Comparison of ENCODE assay signal across 8 mouse cellular contexts in the genomic region with DNA sequence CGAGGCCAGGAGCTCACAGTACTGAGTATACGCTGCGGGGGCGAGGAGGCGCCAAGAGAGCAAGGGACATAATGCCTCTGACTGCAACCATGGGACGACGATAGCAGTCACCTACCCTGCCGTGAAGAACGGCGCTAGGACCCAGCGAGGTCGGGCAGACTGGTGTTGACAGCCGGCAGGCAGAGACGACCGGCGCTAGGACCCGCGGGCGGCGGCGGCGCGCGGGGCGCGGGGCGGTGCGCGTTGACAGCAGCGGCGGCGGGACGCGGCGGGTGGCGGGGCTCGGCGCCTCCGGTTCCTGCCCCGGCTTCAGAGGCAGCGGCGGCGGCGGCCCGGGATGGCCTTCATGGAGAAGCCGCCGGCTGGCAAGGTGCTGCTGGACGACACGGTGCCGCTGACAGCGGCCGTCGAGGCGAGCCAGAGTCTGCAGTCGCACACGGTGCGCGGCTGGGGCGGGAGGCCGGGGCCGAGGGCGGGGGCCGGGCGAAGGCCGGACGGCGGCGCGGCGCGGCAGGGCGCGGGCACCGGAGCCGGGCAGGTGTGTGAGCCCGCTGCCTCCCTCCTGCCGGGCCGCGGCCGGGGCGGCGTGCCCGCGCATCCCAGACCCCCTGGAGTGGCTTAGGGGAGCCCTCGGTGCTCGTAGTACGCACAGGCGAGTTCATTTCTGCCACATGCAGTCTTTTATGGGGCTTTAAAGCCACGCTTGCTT. TPM values are rescaled to one million over a fixed set of nuclear protein-coding genes. Genes with fewer than 3 reads are reported as not detected.
DNase-seq lines count a peak whose midpoint lies in the region; ATAC-seq lines count a peak whose summit lies in the region.

A gene (plus strand): TSS at position 234 of the 709 bp plus-strand sequence.

- peaks cover 47% of the 10 kb centered on the region for H3K79me2 ChIP-seq in macrophage (ENCODE audit: inconsistent target)

- H3K27ac ChIP-seq in hindbrain, embryonic 16.5 days (ENCODE audit: low read depth, low read length), result peak within 1 kb of the TSS; percentile 88
- peak within 1 kb of the TSS; percentile 55 for H3K27ac ChIP-seq in macrophage

- H3K9ac ChIP-seq in hindbrain, embryonic 16.5 days (ENCODE audit: low read depth, low read length), result peak within 1 kb of the TSS; percentile 88

- DNase-seq in R1 (ENCODE audit: low read depth, low spot score), result peak; percentile 81
- peak; percentile 98 to 99 for DNase-seq in cerebellum, postnatal 25 days
- DNase-seq in gastrocnemius, adult 18-20 months (ENCODE audit: low spot score), result peak; percentile 90
- peak; percentile 98 for DNase-seq in left cerebral cortex, adult 18-20 months (ENCODE audit: low spot score in 2 of 2)
- peak; percentile 97 for DNase-seq in right cerebral cortex, adult 18-20 months
- DNase-seq in urinary bladder, postnatal 10 days (ENCODE audit: low spot score), result peak; percentile 67

- no peaks in the 10 kb centered on the region for H3K9me3 ChIP-seq in hindbrain, embryonic 16.5 days (ENCODE audit: control insufficient read depth, low read length)

- no peaks in the 10 kb centered on the region for H3K27me3 ChIP-seq in hindbrain, embryonic 16.5 days (replicated peaks; ENCODE audit: control insufficient read depth, insufficient read depth, low read length)

- H3K4me2 ChIP-seq in hindbrain, embryonic 16.5 days (ENCODE audit: low read length), result peak within 1 kb of the TSS; percentile 88

- peak; percentile 96 for ATAC-seq in hindbrain, embryonic 16.5 days

- H3K36me3 ChIP-seq in hindbrain, embryonic 16.5 days (ENCODE audit: control insufficient read depth, insufficient read depth, low read length), result no peaks in the 10 kb centered on the region
- H3K36me3 ChIP-seq in macrophage (ENCODE audit: inconsistent target), result no peaks in the 10 kb centered on the region

- H3K4me1 ChIP-seq in hindbrain, embryonic 16.5 days (ENCODE audit: control insufficient read depth, insufficient read depth, low read depth, low read length), result peaks cover 30% of the 10 kb centered on the region

- WGBS in hindbrain, embryonic 16.5 days, result under 1% methylated on average over 52 of the region's 89 CpGs
- WGBS in macrophage (ENCODE audit: missing documents), result 0% methylated on average over 89 of the region's 89 CpGs

- peak within 1 kb of the TSS; percentile 94 for H3K4me3 ChIP-seq in hindbrain, embryonic 16.5 days (ENCODE audit: low read length)
- peak within 1 kb of the TSS; percentile 62 for H3K4me3 ChIP-seq in macrophage (ENCODE audit: inconsistent target)

RNA-seq across cellular contexts. Expression of the gene that starts here (rescaled TPM):
- 10 to 100 TPM; 12.7 to 14.0 TPM for total RNA-seq in gastrocnemius, adult 18-20 months (2021)
- polyA plus RNA-seq in hindbrain, embryonic 16.5 days (2015; fragmentation: Nextera tagmentation; extraction: Ambion mirVana), result 67.9 and 70.4 TPM in 2 replicates
- 10 to 100 TPM; 36.7 to 37.9 TPM for total RNA-seq in left cerebral cortex, adult 18-20 months (2021)
- 10 to 100 TPM; 37.6 to 96.2 (median 71.8) TPM for total RNA-seq in macrophage (2018; cell fraction: chromatin; rRNA removed)
- 10 to 100 TPM; 27.4 to 57.7 (median 40.3) TPM for total RNA-seq in macrophage (2018; cell fraction: cytosol; rRNA removed)
- 10 to 100 TPM; 28.0 to 76.9 (median 53.0) TPM for total RNA-seq in macrophage (2018; cell fraction: nucleus; rRNA removed)
- 30.9 to 55.5 TPM (median 34.0 TPM) in 3 replicates for polyA plus RNA-seq in macrophage (2018)

Comparison
In these comparisons a context has a peak if more than half of its experiments do, and no peak if none do; other contexts are left out.
1. Peak in every context shown above with its lines: DNase-seq, ATAC-seq, H3K4me3 ChIP-seq and H3K27ac ChIP-seq.